Mouse (Mus musculus): Measurements from ENCODE around the gene Aggf1.
"Not testable (repeated sequence)": the region's sequence is repeated elsewhere in the genome, so short reads cannot be mapped to it uniquely, and the experiment has no call there.

The Aggf1 gene

GRCm38 (mm10) chr13:95374701-95375553 lies at the start of gene Aggf1:
Gene Aggf1 (minus strand): TSS chr13:95375352.
- POLR2A ChIA-PET: interaction anchor here in 3 of 4 experiments (0.5 to 2.8 kb wide), 42 partner anchors 8 to 1279 kb away, joined by 3 to 19 read pairs (median 4); partner anchors contain the start of genes Crhbp (in 1 of the 3), F2r (in 1 of the 3) and Wdr41 (in 1 of the 3)
- CTCF ChIA-PET: interaction anchor here (0.6 to 1.0 kb wide), 6 partner anchors 13 to 1176 kb away, joined by 3 to 11 read pairs (median 4); no protein-coding TSS in a partner anchor

- CTCF ChIA-PET: no interaction called here
- POLR2A ChIA-PET: no interaction called here
Observed at GRCm38 (mm10) chr13:95424932-95425331, 49.8 kb upstream of the Aggf1 start.

- POLR2A ChIA-PET: interaction anchor here in 1 of 4 experiments (0.7 kb wide), 1 partner anchor 1328 kb away, joined by 3 read pairs; no protein-coding TSS in a partner anchor
- CTCF ChIA-PET: no interaction called here
Observed at GRCm38 (mm10) chr13:95419204-95419749, 44.1 kb upstream of the Aggf1 start.

GRCm38 (mm10) chr13:95418575-95419203 lies 43.5 kb upstream of the Aggf1 start:
- ChIA-PET POLR2A (interaction anchor here in 2 of 4 experiments (0.7 kb wide), 2 partner anchors 49 to 321 kb away, joined by 3 to 4 read pairs; no protein-coding TSS in a partner anchor), CTCF (no interaction called here)

- ChIA-PET POLR2A (interaction anchor here in 1 of 4 experiments (0.9 to 1.3 kb wide), 2 partner anchors 11 to 22 kb away, joined by 4 to 6 read pairs; no protein-coding TSS in a partner anchor), CTCF (interaction anchor here in 1 of 4 experiments (0.6 kb wide), 1 partner anchor 1235 kb away, joined by 3 read pairs; no protein-coding TSS in a partner anchor)
Observed at GRCm38 (mm10) chr13:95412257-95412656, 37.1 kb upstream of the Aggf1 start.

GRCm38 (mm10) chr13:95393242-95393641 lies 18.1 kb upstream of the Aggf1 start:
- ChIA-PET CTCF (interaction anchor here in 3 of 4 experiments (1.0 to 2.8 kb wide), 6 partner anchors 12 to 88 kb away, joined by 3 to 9 read pairs (median 3); no protein-coding TSS in a partner anchor), POLR2A (interaction anchor here in 1 of 4 experiments (1.3 to 1.5 kb wide), 2 partner anchors 18 to 22 kb away, joined by 3 to 6 read pairs; partner anchors contain the start of gene Aggf1)

GRCm38 (mm10) chr13:95389866-95390865 lies 15.0 kb upstream of the Aggf1 start:
- CTCF ChIA-PET: interaction anchor here (0.5 to 2.7 kb wide), 9 partner anchors 67 to 474 kb away, joined by 3 to 13 read pairs (median 3); no protein-coding TSS in a partner anchor
- POLR2A ChIA-PET: interaction anchor here in 1 of 4 experiments (0.7 kb wide), 1 partner anchor 93 kb away, joined by 3 read pairs; no protein-coding TSS in a partner anchor

GRCm38 (mm10) chr13:95388226-95388625 lies 13.1 kb upstream of the Aggf1 start:
- CTCF ChIA-PET: interaction anchor here in 3 of 4 experiments (0.5 to 1.7 kb wide), 8 partner anchors 10 to 332 kb away, joined by 3 to 6 read pairs (median 3); partner anchors contain the start of gene Aggf1 (in 1 of the 3)
- POLR2A ChIA-PET: interaction anchor here in 3 of 4 experiments (0.9 to 1.3 kb wide), 3 partner anchors 13 kb away, joined by 4 to 5 read pairs (median 4); partner anchors contain the start of gene Aggf1 (in 3 of the 3)

- CTCF ChIA-PET: no interaction called here
- POLR2A ChIA-PET: interaction anchor here in 2 of 4 experiments (0.7 to 1.3 kb wide), 2 partner anchors 9 to 12 kb away, joined by 3 to 4 read pairs; no protein-coding TSS in a partner anchor
Observed at GRCm38 (mm10) chr13:95382418-95382817, 7.3 kb upstream of the Aggf1 start.

GRCm38 (mm10) chr13:95378696-95379095 lies 3.5 kb upstream of the Aggf1 start:
- POLR2A ChIA-PET: no interaction called here
- CTCF ChIA-PET: interaction anchor here in 2 of 4 experiments (0.6 to 0.7 kb wide), 2 partner anchors 9 to 1671 kb away, joined by 3 read pairs; no protein-coding TSS in a partner anchor

- POLR2A ChIA-PET: interaction anchor here in 1 of 4 experiments (2.8 kb wide), 1 partner anchor 51 kb away, joined by 19 read pairs; no protein-coding TSS in a partner anchor
- CTCF ChIA-PET: not testable (repeated sequence)
Observed at GRCm38 (mm10) chr13:95376689-95377289, 1.6 kb upstream of the Aggf1 start.

GRCm38 (mm10) chr13:95375554-95375914 lies 382 bp upstream of the Aggf1 start:
- CTCF ChIA-PET: interaction anchor here in 2 of 4 experiments (0.5 to 1.0 kb wide), 5 partner anchors 12 to 1177 kb away, joined by 3 to 5 read pairs (median 4); no protein-coding TSS in a partner anchor

GRCm38 (mm10) chr13:95366356-95366755 lies 8.8 kb downstream of the Aggf1 start:
- CTCF ChIA-PET: no interaction called here
- POLR2A ChIA-PET: interaction anchor here in 1 of 4 experiments (0.8 to 1.4 kb wide), 2 partner anchors 9 to 41 kb away, joined by 4 read pairs; partner anchors contain the start of gene Aggf1

More at GRCm38 (mm10) chr13:95375554-95375914, 382 bp upstream of the Aggf1 start:
- POLR2A ChIA-PET: interaction anchor here in 3 of 4 experiments (0.5 to 2.8 kb wide), 39 partner anchors 9 to 534 kb away, joined by 3 to 19 read pairs (median 4); partner anchors contain the start of genes Crhbp (in 1 of the 3), F2r (in 1 of the 3) and Wdr41 (in 1 of the 3)

- POLR2A ChIA-PET: interaction anchor here in 2 of 4 experiments (0.9 to 1.5 kb wide), 4 partner anchors 8 to 12 kb away, joined by 3 to 4 read pairs (median 3); partner anchors contain the start of gene Aggf1 (in 1 of the 2)
- CTCF ChIA-PET: no interaction called here
Observed at GRCm38 (mm10) chr13:95363440-95363839, 11.7 kb downstream of the Aggf1 start.

GRCm38 (mm10) chr13:95358223-95358622 lies 16.9 kb downstream of the Aggf1 start:
- POLR2A ChIA-PET: interaction anchor here in 1 of 4 experiments (1.0 kb wide), 1 partner anchor 167 kb away, joined by 3 read pairs; the partner anchor contains the start of gene F2rl1
- CTCF ChIA-PET: no interaction called here

- POLR2A ChIA-PET: interaction anchor here in 1 of 4 experiments (0.8 to 1.2 kb wide), 2 partner anchors 10 to 12 kb away, joined by 3 read pairs; no protein-coding TSS in a partner anchor
- CTCF ChIA-PET: interaction anchor here in 2 of 4 experiments (1.1 to 4.1 kb wide), 3 partner anchors 12 to 240 kb away, joined by 3 to 19 read pairs (median 4); partner anchors contain the start of gene Pde8b (in 1 of the 2)
Observed at GRCm38 (mm10) chr13:95348476-95348875, 26.7 kb downstream of the Aggf1 start.
